22 mouse cellular contexts compared by ENCODE assay signal in genomic region chr2:53276435-53276834, GRCm38 (mm10).
DNase-seq lines count a peak whose midpoint lies in the region; ATAC-seq lines count a peak whose summit lies in the region.
"Had no signal": no experiment of that assay in that cellular context is flagged by ENCODE, and none has a peak within 500 bp of the region (broad histone marks: within the 10 kb centered on the region; RNA-seq: fewer than 3 reads in every experiment).

No protein-coding gene starts in this region.

- 18% methylated on average over 1 of the region's 1 CpGs for WGBS in forebrain, embryonic 11.5 days
- 14% methylated on average over 1 of the region's 1 CpGs for WGBS in forebrain, embryonic 13.5 days
- 6% methylated on average over 1 of the region's 1 CpGs for WGBS in forebrain, embryonic 14.5 days
- 33% methylated on average over 1 of the region's 1 CpGs for WGBS in forebrain, embryonic 10.5 days
- WGBS in hindbrain, embryonic 13.5 days, result 27% methylated on average over 1 of the region's 1 CpGs

- H3K4me1 ChIP-seq in forebrain, embryonic 11.5 days (replicated peaks; ENCODE audit: control insufficient read depth, insufficient read depth, low read length), result no peaks in the 10 kb centered on the region
- H3K4me1 ChIP-seq in forebrain, embryonic 13.5 days, result 0 out of 2 replicates have a peak, but pooled peaks cover 5% of the 10 kb centered on the region
- H3K4me1 ChIP-seq in forebrain, embryonic 14.5 days (ENCODE audit: control insufficient read depth, insufficient read depth, low read length), result no peaks in the 10 kb centered on the region
- peaks cover 30% of the 10 kb centered on the region for H3K4me1 ChIP-seq in forebrain, embryonic 10.5 days
- no peaks in the 10 kb centered on the region for H3K4me1 ChIP-seq in hindbrain, embryonic 13.5 days (replicated peaks)
- H3K4me1 ChIP-seq: embryonic facial prominence, embryonic 10.5 days; embryonic facial prominence, embryonic 12.5 days had no signal

- H3K9ac ChIP-seq in forebrain, embryonic 11.5 days (ENCODE audit: low read length), result no peak overlapping the region
- no peak overlapping the region for H3K9ac ChIP-seq in forebrain, embryonic 13.5 days
- H3K9ac ChIP-seq in forebrain, embryonic 14.5 days (ENCODE audit: low read length), result no peak overlapping the region
- H3K9ac ChIP-seq in hindbrain, embryonic 13.5 days, result no peak overlapping the region
- H3K9ac ChIP-seq: embryonic facial prominence, embryonic 12.5 days; forebrain, postnatal 0 days had no signal

- no peaks in the 10 kb centered on the region for H3K9me3 ChIP-seq in forebrain, embryonic 11.5 days (ENCODE audit: control insufficient read depth, low read length)
- H3K9me3 ChIP-seq in forebrain, embryonic 13.5 days (replicated peaks), result no peaks in the 10 kb centered on the region
- H3K9me3 ChIP-seq in forebrain, embryonic 14.5 days (replicated peaks; ENCODE audit: control insufficient read depth, low read length), result no peaks in the 10 kb centered on the region
- no peaks in the 10 kb centered on the region for H3K9me3 ChIP-seq in forebrain, embryonic 10.5 days
- H3K9me3 ChIP-seq in hindbrain, embryonic 13.5 days, result no peaks in the 10 kb centered on the region
- H3K9me3 ChIP-seq: embryonic facial prominence, embryonic 10.5 days; embryonic facial prominence, embryonic 12.5 days; G1E had no signal

- H3K36me3 ChIP-seq in forebrain, embryonic 11.5 days (ENCODE audit: control insufficient read depth, insufficient read depth, low read length), result no peaks in the 10 kb centered on the region
- H3K36me3 ChIP-seq in forebrain, embryonic 13.5 days (ENCODE audit: poor library complexity, severe bottlenecking), result no peaks in the 10 kb centered on the region
- no peaks in the 10 kb centered on the region for H3K36me3 ChIP-seq in forebrain, embryonic 14.5 days (ENCODE audit: control insufficient read depth, insufficient read depth, low read length)
- no peaks in the 10 kb centered on the region for H3K36me3 ChIP-seq in forebrain, embryonic 10.5 days (replicated peaks)
- H3K36me3 ChIP-seq in hindbrain, embryonic 13.5 days, result no peaks in the 10 kb centered on the region
- H3K36me3 ChIP-seq: embryonic facial prominence, embryonic 10.5 days; embryonic facial prominence, embryonic 12.5 days; G1E had no signal

- no peak overlapping the region for H3K27ac ChIP-seq in forebrain, embryonic 11.5 days (ENCODE audit: low read depth, low read length)
- no peak overlapping the region for H3K27ac ChIP-seq in forebrain, embryonic 13.5 days
- no peak overlapping the region for H3K27ac ChIP-seq in forebrain, embryonic 14.5 days (ENCODE audit: low read depth, low read length)
- no peak overlapping the region for H3K27ac ChIP-seq in forebrain, embryonic 10.5 days
- no peak overlapping the region for H3K27ac ChIP-seq in hindbrain, embryonic 13.5 days
- H3K27ac ChIP-seq: embryonic facial prominence, embryonic 10.5 days; embryonic facial prominence, embryonic 12.5 days had no signal

- peak; percentile 62 for ATAC-seq in forebrain, embryonic 11.5 days (replicated peaks; ENCODE audit: low FRiP score)
- ATAC-seq in forebrain, embryonic 13.5 days, result no peak
- no peak for ATAC-seq in forebrain, embryonic 14.5 days
- ATAC-seq in hindbrain, embryonic 13.5 days (ENCODE audit: low FRiP score), result no peak
- ATAC-seq: CD4-positive, CD25-positive, alpha-beta regulatory T cell, adult 4 months; forebrain, postnatal 0 days had no signal

- H3K4me3 ChIP-seq in forebrain, embryonic 11.5 days (ENCODE audit: low read depth, low read length), result no peak overlapping the region
- H3K4me3 ChIP-seq in forebrain, embryonic 13.5 days, result no peak overlapping the region
- no peak overlapping the region for H3K4me3 ChIP-seq in forebrain, embryonic 14.5 days (ENCODE audit: low read depth, low read length)
- H3K4me3 ChIP-seq in forebrain, embryonic 10.5 days, result no peak overlapping the region
- no peak overlapping the region for H3K4me3 ChIP-seq in hindbrain, embryonic 13.5 days
- H3K4me3 ChIP-seq: embryonic facial prominence, embryonic 10.5 days; embryonic facial prominence, embryonic 12.5 days had no signal

- DNase-seq in forebrain, embryonic 11.5 days (ENCODE audit: low spot score), result no peak
- DNase-seq in forebrain, embryonic 14.5 days (ENCODE audit: low spot score), result peak; percentile 13
- DNase-seq in forebrain, embryonic 10.5 days (ENCODE audit: extremely low spot score, low spot score), result no peak
- DNase-seq in retina, embryonic 14.5 days (ENCODE audit: low spot score), result peak; percentile 71
- DNase-seq in thymus, postnatal 0 days (ENCODE audit: low spot score), result no peak
- DNase-seq: adrenal gland, adult 2 months; adrenal gland, postnatal 10 days; adrenal gland, postnatal 25 days; B cell, adult 2 months; cerebellum, adult 11-12 months; cerebellum, adult 2 months; cerebellum, adult 9-10 months; cerebellum, postnatal 10 days; cerebellum, postnatal 25 days; forebrain, postnatal 0 days had no signal

- H3K27me3 ChIP-seq in forebrain, embryonic 11.5 days (ENCODE audit: control insufficient read depth, insufficient read depth, low read length), result no peaks in the 10 kb centered on the region
- no peaks in the 10 kb centered on the region for H3K27me3 ChIP-seq in forebrain, embryonic 13.5 days
- H3K27me3 ChIP-seq in forebrain, embryonic 14.5 days (replicated peaks; ENCODE audit: control insufficient read depth, insufficient read depth, low read length), result no peaks in the 10 kb centered on the region
- no peaks in the 10 kb centered on the region for H3K27me3 ChIP-seq in forebrain, embryonic 10.5 days (ENCODE audit: poor library complexity, severe bottlenecking)
- no peaks in the 10 kb centered on the region for H3K27me3 ChIP-seq in hindbrain, embryonic 13.5 days
- H3K27me3 ChIP-seq: CH12.LX; embryonic facial prominence, embryonic 12.5 days had no signal

- H3K4me2 ChIP-seq in forebrain, embryonic 11.5 days (ENCODE audit: low read depth, low read length, severe bottlenecking), result no peak overlapping the region
- H3K4me2 ChIP-seq in forebrain, embryonic 13.5 days, result no peak overlapping the region
- no peak overlapping the region for H3K4me2 ChIP-seq in forebrain, embryonic 14.5 days (ENCODE audit: low read length)
- H3K4me2 ChIP-seq in hindbrain, embryonic 13.5 days, result no peak overlapping the region
- H3K4me2 ChIP-seq: embryonic facial prominence, embryonic 12.5 days had no signal

Comparison
In these comparisons a context has a peak if more than half of its experiments do, and no peak if none do; other contexts are left out.
1. DNase-seq: peak in forebrain, embryonic 14.5 days (single experiment) and retina, embryonic 14.5 days (single experiment); none in forebrain, embryonic 11.5 days (single experiment), forebrain, embryonic 10.5 days (single experiment) and thymus, postnatal 0 days (single experiment).